Mouse (Mus musculus): ENCODE measurements around the gene Cpm.

The Cpm gene

GRCm38 (mm10) chr10:117676644-117677313 lies 47.5 kb downstream of the Cpm start:
- Histone ChIP-seq H3K27me3 (ENCODE audit: control insufficient read depth, insufficient read depth, low read length, poor library complexity, severe bottlenecking) (no peaks in the 10 kb centered on the region), H3K36me3 (ENCODE audit: control insufficient read depth, insufficient read depth, low read length, poor library complexity, severe bottlenecking) (peaks cover 27% of the 10 kb centered on the region)
- DNase-seq (ENCODE audit: low read depth, low spot score), result peak; percentile 76

- peaks cover 23% of the 10 kb centered on the region for H3K36me3 ChIP-seq (ENCODE audit: control insufficient read depth, insufficient read depth, low read length, poor library complexity, severe bottlenecking)
- no peaks in the 10 kb centered on the region for H3K27me3 ChIP-seq (ENCODE audit: control insufficient read depth, insufficient read depth, low read length, poor library complexity, severe bottlenecking)
- no peak for DNase-seq (ENCODE audit: low read depth, low spot score)
These were observed 48.4 kb downstream of the Cpm start for GRCm38 (mm10) chr10:117677494-117678236.

GRCm38 (mm10) chr10:117678357-117678756 lies 49.1 kb downstream of the Cpm start:
- peaks cover 20% of the 10 kb centered on the region for H3K36me3 ChIP-seq (ENCODE audit: control insufficient read depth, insufficient read depth, low read length, poor library complexity, severe bottlenecking)

GRCm38 (mm10) chr10:117679029-117679686 lies 49.9 kb downstream of the Cpm start:
- no peak for DNase-seq (ENCODE audit: low read depth, low spot score)
- peaks cover 23% of the 10 kb centered on the region for H3K36me3 ChIP-seq (ENCODE audit: control insufficient read depth, insufficient read depth, low read length, poor library complexity, severe bottlenecking)
- H3K27me3 ChIP-seq (ENCODE audit: control insufficient read depth, insufficient read depth, low read length, poor library complexity, severe bottlenecking), result no peaks in the 10 kb centered on the region

More at GRCm38 (mm10) chr10:117678357-117678756, 49.1 kb downstream of the Cpm start:
- no peak for DNase-seq (ENCODE audit: low read depth, low spot score)
- no peaks in the 10 kb centered on the region for H3K27me3 ChIP-seq (ENCODE audit: control insufficient read depth, insufficient read depth, low read length, poor library complexity, severe bottlenecking)

- DNase-seq (ENCODE audit: low read depth, low spot score), result no peak
- no peaks in the 10 kb centered on the region for H3K27me3 ChIP-seq (ENCODE audit: control insufficient read depth, insufficient read depth, low read length, poor library complexity, severe bottlenecking)
These were observed 50.7 kb downstream of the Cpm start for GRCm38 (mm10) chr10:117679963-117680473.

GRCm38 (mm10) chr10:117680868-117681513 lies 51.7 kb downstream of the Cpm start:
- no peaks in the 10 kb centered on the region for H3K27me3 ChIP-seq (ENCODE audit: control insufficient read depth, insufficient read depth, low read length, poor library complexity, severe bottlenecking)
- no peak for DNase-seq (ENCODE audit: low read depth, low spot score)
- peaks cover 31% of the 10 kb centered on the region for H3K36me3 ChIP-seq (ENCODE audit: control insufficient read depth, insufficient read depth, low read length, poor library complexity, severe bottlenecking)

More at GRCm38 (mm10) chr10:117679963-117680473, 50.7 kb downstream of the Cpm start:
- H3K36me3 ChIP-seq (ENCODE audit: control insufficient read depth, insufficient read depth, low read length, poor library complexity, severe bottlenecking), result peaks cover 28% of the 10 kb centered on the region

- no peak for DNase-seq (ENCODE audit: low read depth, low spot score)
- Histone ChIP-seq H3K27me3 (ENCODE audit: control insufficient read depth, insufficient read depth, low read length, poor library complexity, severe bottlenecking) (no peaks in the 10 kb centered on the region), H3K36me3 (ENCODE audit: control insufficient read depth, insufficient read depth, low read length, poor library complexity, severe bottlenecking) (peaks cover 32% of the 10 kb centered on the region)
These were observed 52.2 kb downstream of the Cpm start for GRCm38 (mm10) chr10:117681543-117681942.

GRCm38 (mm10) chr10:117681999-117682857 lies 52.9 kb downstream of the Cpm start:
- peaks cover 32% of the 10 kb centered on the region for H3K36me3 ChIP-seq (ENCODE audit: control insufficient read depth, insufficient read depth, low read length, poor library complexity, severe bottlenecking)
- H3K27me3 ChIP-seq (ENCODE audit: control insufficient read depth, insufficient read depth, low read length, poor library complexity, severe bottlenecking), result no peaks in the 10 kb centered on the region
- peak; percentile 66 for DNase-seq (ENCODE audit: low read depth, low spot score)

GRCm38 (mm10) chr10:117682858-117683733 lies 53.8 kb downstream of the Cpm start:
- no peak for DNase-seq (ENCODE audit: low read depth, low spot score)

GRCm38 (mm10) chr10:117683734-117684037 lies 54.4 kb downstream of the Cpm start:
- DNase-seq (ENCODE audit: low read depth, low spot score), result no peak
- H3K27me3 ChIP-seq (ENCODE audit: control insufficient read depth, insufficient read depth, low read length, poor library complexity, severe bottlenecking), result no peaks in the 10 kb centered on the region
- H3K36me3 ChIP-seq (ENCODE audit: control insufficient read depth, insufficient read depth, low read length, poor library complexity, severe bottlenecking), result peaks cover 27% of the 10 kb centered on the region

More at GRCm38 (mm10) chr10:117682858-117683733, 53.8 kb downstream of the Cpm start:
- Histone ChIP-seq H3K27me3 (ENCODE audit: control insufficient read depth, insufficient read depth, low read length, poor library complexity, severe bottlenecking) (no peaks in the 10 kb centered on the region), H3K36me3 (ENCODE audit: control insufficient read depth, insufficient read depth, low read length, poor library complexity, severe bottlenecking) (peaks cover 30% of the 10 kb centered on the region)

GRCm38 (mm10) chr10:117684298-117685170 lies 55.2 kb downstream of the Cpm start:
- Histone ChIP-seq H3K27me3 (ENCODE audit: control insufficient read depth, insufficient read depth, low read length, poor library complexity, severe bottlenecking) (no peaks in the 10 kb centered on the region), H3K36me3 (ENCODE audit: control insufficient read depth, insufficient read depth, low read length, poor library complexity, severe bottlenecking) (peaks cover 29% of the 10 kb centered on the region)
- DNase-seq (ENCODE audit: low read depth, low spot score), result no peak

GRCm38 (mm10) chr10:117685171-117685848 lies 56.0 kb downstream of the Cpm start:
- no peaks in the 10 kb centered on the region for H3K27me3 ChIP-seq (ENCODE audit: control insufficient read depth, insufficient read depth, low read length, poor library complexity, severe bottlenecking)
- H3K36me3 ChIP-seq (ENCODE audit: control insufficient read depth, insufficient read depth, low read length, poor library complexity, severe bottlenecking), result peaks cover 30% of the 10 kb centered on the region
- no peak for DNase-seq (ENCODE audit: low read depth, low spot score)

All from splenic B cell, adult 2 months (primary cell).